Mouse (Mus musculus): ENCODE measurements around the gene Wfdc2. TPM values are rescaled to one million over a fixed set of nuclear protein-coding genes. Genes with fewer than 3 reads are reported as not detected.
"Not testable (repeated sequence)": the region's sequence is repeated elsewhere in the genome, so short reads cannot be mapped to it uniquely, and the experiment has no call there.

Wfdc2 gene
- polyA plus RNA-seq, 1 experiment = 2.8 TPM

DNA sequence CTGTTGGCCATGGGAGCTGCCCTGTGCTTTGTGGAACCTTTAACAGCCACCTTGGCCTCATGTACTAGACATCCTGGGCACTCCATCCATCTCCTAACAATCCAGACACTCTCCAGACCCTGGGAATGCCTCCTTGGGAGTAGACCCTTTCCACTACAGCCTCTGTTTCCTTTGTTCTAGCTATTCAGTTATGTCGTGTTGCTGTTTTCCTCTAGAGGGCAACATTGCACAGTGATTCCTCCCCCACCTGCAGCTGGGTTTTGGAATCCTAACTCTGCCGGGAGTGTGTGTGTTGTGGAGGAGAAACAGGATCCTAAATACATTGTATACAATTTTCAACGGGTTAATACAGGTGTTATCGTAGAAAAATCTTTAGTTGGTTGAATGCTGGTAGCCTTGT, 29.8 kb downstream of the Wfdc2 start:
- Histone ChIP-seq H3K4me3 (replicated peaks; ENCODE audit: control insufficient read depth, low read depth, low read length) (no peak overlapping the region), H3K4me1 (ENCODE audit: control insufficient read depth, insufficient read depth, low read length) (no peaks in the 10 kb centered on the region), H3K27ac (ENCODE audit: control insufficient read depth, insufficient read depth, low read depth, low read length, poor library complexity) (no peak overlapping the region)
- 9% methylated on average over 4 of the region's 4 CpGs for WGBS
- TF ChIP-seq POLR2A (IDR thresholded peaks at IDR 0.05; ENCODE audit: borderline replicate concordance, control insufficient read depth, low read depth, low read length) = no peak
- peak; percentile 37; the same call in 1 of the 2 replicates for TF ChIP-seq CTCF (IDR thresholded peaks at IDR 0.05; ENCODE audit: control insufficient read depth, insufficient read depth, low read length)

DNA sequence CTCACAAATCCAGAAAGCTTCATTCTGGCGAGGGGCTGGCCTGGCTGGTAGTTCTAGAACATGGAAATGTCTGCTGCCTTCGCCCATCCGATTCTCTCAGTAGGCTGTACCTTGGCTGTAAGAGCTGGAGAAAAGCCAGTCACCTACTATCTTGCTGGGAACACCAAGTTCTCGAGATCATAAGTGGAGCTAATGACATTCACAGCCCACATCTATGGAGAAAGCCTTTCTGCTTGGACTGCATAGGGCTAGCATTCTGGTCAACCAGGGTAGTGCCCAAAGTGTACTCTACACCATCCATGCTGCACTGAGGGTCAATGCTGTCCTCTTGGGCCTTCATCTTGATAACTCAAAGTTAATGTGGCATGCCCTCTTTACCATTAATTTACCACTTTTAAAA, 31.3 kb downstream of the Wfdc2 start, which contains the start of gene Eppin:
Gene Eppin (minus strand): TSS at position 101 of the 400 bp plus-strand sequence.
- TF ChIP-seq POLR2A (IDR thresholded peaks at IDR 0.05; ENCODE audit: borderline replicate concordance, control insufficient read depth, low read depth, low read length) = no peak
- TF ChIP-seq CTCF (IDR thresholded peaks at IDR 0.05; ENCODE audit: control insufficient read depth, insufficient read depth, low read length) = no peak
- 67% methylated on average over 4 of the region's 4 CpGs for WGBS
- H3K27ac ChIP-seq (ENCODE audit: control insufficient read depth, insufficient read depth, low read depth, low read length, poor library complexity) = no peak within 1 kb of the TSS
- H3K4me3 ChIP-seq (replicated peaks; ENCODE audit: control insufficient read depth, low read depth, low read length) = no peak within 1 kb of the TSS
- no peaks in the 10 kb centered on the region for H3K4me1 ChIP-seq (ENCODE audit: control insufficient read depth, insufficient read depth, low read length)

DNA sequence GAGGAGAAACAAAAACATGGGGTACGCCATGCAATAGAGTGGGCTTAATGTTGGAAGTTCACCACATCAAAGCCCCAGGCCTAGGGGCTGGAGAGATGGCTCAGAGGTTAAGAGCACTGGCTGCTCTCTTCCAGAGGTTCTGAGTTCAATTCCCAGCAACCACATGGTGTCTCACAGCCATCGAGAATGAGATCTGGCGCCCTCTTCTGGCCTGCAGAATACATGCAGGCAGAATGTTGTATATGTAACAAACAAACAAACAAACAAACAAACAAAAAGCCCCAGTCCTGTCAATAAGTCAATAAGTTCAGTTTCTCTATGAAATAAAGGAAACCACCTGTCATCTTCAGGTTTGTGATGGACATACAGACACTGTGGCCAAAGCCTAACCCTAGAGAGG, 38.0 kb downstream of the Wfdc2 start:
- WGBS = 57% methylated on average over 3 of the region's 3 CpGs
- H3K4me1 ChIP-seq (ENCODE audit: control insufficient read depth, insufficient read depth, low read length) = no peaks in the 10 kb centered on the region
- TF ChIP-seq CTCF (IDR thresholded peaks at IDR 0.05; ENCODE audit: control insufficient read depth, insufficient read depth, low read length) = peak; percentile 34
- TF ChIP-seq POLR2A (IDR thresholded peaks at IDR 0.05; ENCODE audit: borderline replicate concordance, control insufficient read depth, low read depth, low read length) = no peak
- no peak overlapping the region for H3K4me3 ChIP-seq (replicated peaks; ENCODE audit: control insufficient read depth, low read depth, low read length)
- no peak overlapping the region for H3K27ac ChIP-seq (ENCODE audit: control insufficient read depth, insufficient read depth, low read depth, low read length, poor library complexity)

DNA sequence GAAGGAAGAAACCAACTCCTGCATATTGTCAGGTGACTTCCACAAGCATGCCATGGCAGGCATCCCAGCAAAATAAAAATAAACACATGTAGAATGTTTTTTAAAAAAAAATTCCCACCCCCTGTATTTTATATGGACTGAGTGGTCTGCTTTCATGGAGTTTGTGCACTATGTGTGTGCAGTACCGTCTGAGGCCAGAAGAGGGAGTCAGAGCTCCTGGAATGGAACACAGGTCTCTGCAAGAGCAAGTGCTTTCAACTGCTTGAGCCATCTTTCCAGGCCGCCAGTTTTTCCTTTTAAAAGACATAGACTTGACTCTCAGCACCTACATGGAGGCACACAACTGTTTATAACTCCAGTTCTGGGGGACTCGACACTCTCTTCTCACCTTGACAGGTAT, 41.3 kb downstream of the Wfdc2 start:
- TF ChIP-seq POLR2A (IDR thresholded peaks at IDR 0.05; ENCODE audit: borderline replicate concordance, control insufficient read depth, low read depth, low read length) = no peak
- TF ChIP-seq CTCF (IDR thresholded peaks at IDR 0.05; ENCODE audit: control insufficient read depth, insufficient read depth, low read length) = no peak
- Histone ChIP-seq H3K27ac (ENCODE audit: control insufficient read depth, insufficient read depth, low read depth, low read length, poor library complexity) (no peak overlapping the region), H3K4me3 (replicated peaks; ENCODE audit: control insufficient read depth, low read depth, low read length) (no peak overlapping the region), H3K4me1 (ENCODE audit: control insufficient read depth, insufficient read depth, low read length) (no peaks in the 10 kb centered on the region)
- WGBS = 85% methylated on average over 3 of the region's 3 CpGs

DNA sequence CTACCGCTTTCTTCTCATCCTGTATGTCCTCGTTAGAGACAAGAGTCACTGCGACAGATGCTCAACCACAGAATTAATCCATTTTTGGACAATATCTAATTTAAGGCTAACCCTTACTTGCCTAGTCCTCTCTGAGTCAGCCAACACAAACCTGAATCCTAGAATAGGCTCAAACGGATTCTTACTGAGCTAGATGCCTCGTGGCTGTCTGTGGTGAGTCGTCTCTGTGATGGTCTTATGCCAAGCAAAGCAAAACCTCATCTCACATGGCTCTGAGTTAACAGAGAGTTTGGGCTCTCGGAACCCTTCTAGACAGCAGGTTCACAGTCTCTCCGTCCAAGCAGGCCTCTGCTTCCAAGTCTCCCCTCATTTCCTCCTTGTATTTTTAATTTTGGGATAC, 42.2 kb downstream of the Wfdc2 start:
- 76% methylated on average over 8 of the region's 8 CpGs for WGBS
- H3K4me1 ChIP-seq (ENCODE audit: control insufficient read depth, insufficient read depth, low read length) = no peaks in the 10 kb centered on the region
- TF ChIP-seq CTCF (IDR thresholded peaks at IDR 0.05; ENCODE audit: control insufficient read depth, insufficient read depth, low read length) (no peak), POLR2A (IDR thresholded peaks at IDR 0.05; ENCODE audit: borderline replicate concordance, control insufficient read depth, low read depth, low read length) (no peak)
- no peak overlapping the region for H3K4me3 ChIP-seq (replicated peaks; ENCODE audit: control insufficient read depth, low read depth, low read length)
- no peak overlapping the region for H3K27ac ChIP-seq (ENCODE audit: control insufficient read depth, insufficient read depth, low read depth, low read length, poor library complexity)

DNA sequence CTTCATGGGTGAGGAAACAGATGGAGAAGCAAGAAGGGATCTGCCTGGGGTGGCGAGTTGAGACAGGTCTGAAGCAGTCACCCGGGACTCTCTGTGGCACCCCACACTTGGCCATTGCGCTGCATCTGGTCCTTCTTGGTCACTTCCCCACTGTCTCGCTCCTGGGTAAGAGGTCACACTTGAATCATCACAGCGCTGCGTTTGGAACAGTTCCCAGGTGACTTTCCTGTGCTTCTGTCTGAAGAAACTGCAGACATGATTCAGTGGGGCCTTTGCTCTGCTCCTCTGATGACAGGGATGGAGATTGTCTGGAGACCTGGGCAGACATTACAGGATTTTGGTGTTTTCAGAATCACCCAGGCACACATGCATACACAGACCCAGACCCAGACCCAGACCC, 46.6 kb downstream of the Wfdc2 start:
- no peak overlapping the region for H3K27ac ChIP-seq (ENCODE audit: control insufficient read depth, insufficient read depth, low read depth, low read length, poor library complexity)
- 61% methylated on average over 6 of the region's 6 CpGs for WGBS

DNA sequence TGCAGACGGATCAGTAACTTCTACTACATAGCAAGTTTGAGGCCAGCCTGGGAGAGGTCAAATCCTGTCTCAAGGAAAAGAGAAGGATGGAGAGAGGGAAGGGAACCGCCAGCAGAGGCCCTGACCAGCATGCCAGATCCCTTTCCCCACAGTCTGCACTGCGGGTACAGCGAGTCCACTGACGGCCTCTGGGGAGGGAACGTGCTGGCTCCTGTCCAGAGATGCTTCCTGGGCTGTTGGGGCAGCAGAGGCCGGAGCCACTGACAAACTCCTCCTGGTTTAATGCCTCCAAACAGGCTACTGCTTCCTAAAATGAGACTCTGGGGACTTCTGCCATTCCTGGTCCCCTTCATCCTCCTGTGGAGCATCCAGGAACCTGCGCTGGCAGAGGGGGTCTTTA, 51.3 kb downstream of the Wfdc2 start, which contains the start of the genes Wfdc6b and Wfdc8:
Gene Wfdc6b (plus strand): TSS at position 52 of the 400 bp plus-strand sequence.
Gene Wfdc8 (minus strand): TSS at position 156 of the 400 bp plus-strand sequence.
- WGBS = 62% methylated on average over 8 of the region's 8 CpGs

More for the DNA sequence above, 46.6 kb downstream of the Wfdc2 start:
- H3K4me3 ChIP-seq (replicated peaks; ENCODE audit: control insufficient read depth, low read depth, low read length) = no peak overlapping the region
- TF ChIP-seq CTCF (IDR thresholded peaks at IDR 0.05; ENCODE audit: control insufficient read depth, insufficient read depth, low read length) (no peak), POLR2A (IDR thresholded peaks at IDR 0.05; ENCODE audit: borderline replicate concordance, control insufficient read depth, low read depth, low read length) (no peak)
- no peaks in the 10 kb centered on the region for H3K4me1 ChIP-seq (ENCODE audit: control insufficient read depth, insufficient read depth, low read length)

DNA sequence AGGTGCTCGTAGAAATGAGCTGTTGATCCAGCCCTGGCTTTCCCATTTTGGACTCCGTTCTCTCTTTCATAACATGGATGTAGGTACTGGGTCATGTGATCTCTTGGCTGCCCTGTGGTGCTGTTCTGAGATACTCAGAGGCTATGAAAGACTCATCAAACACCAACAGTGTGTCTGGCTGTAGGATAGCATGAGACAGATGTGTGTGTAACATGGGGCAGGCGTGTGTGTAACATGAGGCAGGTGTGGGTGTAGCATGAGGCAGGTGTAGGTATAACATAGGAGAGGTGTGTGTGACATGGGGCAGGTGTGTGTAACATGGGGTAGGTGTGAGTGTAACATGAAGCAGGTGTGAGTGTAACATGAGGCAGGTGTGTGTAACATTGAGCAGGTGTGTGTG, 53.2 kb downstream of the Wfdc2 start:
- 83% methylated on average over 3 of the region's 3 CpGs for WGBS
- no peak overlapping the region for H3K27ac ChIP-seq (ENCODE audit: control insufficient read depth, insufficient read depth, low read depth, low read length, poor library complexity)
- TF ChIP-seq CTCF (IDR thresholded peaks at IDR 0.05; ENCODE audit: control insufficient read depth, insufficient read depth, low read length) = no peak
- no peak for TF ChIP-seq POLR2A (IDR thresholded peaks at IDR 0.05; ENCODE audit: borderline replicate concordance, control insufficient read depth, low read depth, low read length)
- no peaks in the 10 kb centered on the region for H3K4me1 ChIP-seq (ENCODE audit: control insufficient read depth, insufficient read depth, low read length)
- no peak overlapping the region for H3K4me3 ChIP-seq (replicated peaks; ENCODE audit: control insufficient read depth, low read depth, low read length)

More for the DNA sequence above, 51.3 kb downstream of the Wfdc2 start, which contains the start of the genes Wfdc6b and Wfdc8:
- not testable (repeated sequence) for H3K4me1 ChIP-seq (ENCODE audit: control insufficient read depth, insufficient read depth, low read length); H3K4me3 ChIP-seq (replicated peaks; ENCODE audit: control insufficient read depth, low read depth, low read length); H3K27ac ChIP-seq (ENCODE audit: control insufficient read depth, insufficient read depth, low read depth, low read length, poor library complexity)

Other genes starting within 250 kb of the Wfdc2 start
- not detected in 2 replicates for gene Svs6, start 245.7 kb upstream of the Wfdc2 start, polyA plus RNA-seq (2011; ENCODE audit: insufficient read depth, insufficient read length, low replicate concordance, missing spikeins)
- not detected in 2 replicates for gene Svs5, start 229.7 kb upstream of the Wfdc2 start, polyA plus RNA-seq (2011; ENCODE audit: insufficient read depth, insufficient read length, low replicate concordance, missing spikeins)
- 48.8 and 108 TPM in 2 replicates for gene Slpi, start 173.3 kb upstream of the Wfdc2 start, polyA plus RNA-seq (2011; ENCODE audit: insufficient read depth, insufficient read length, low replicate concordance, missing spikeins)
- gene Rbpjl, start 159.3 kb upstream of the Wfdc2 start, polyA plus RNA-seq (2011; ENCODE audit: insufficient read depth, insufficient read length, low replicate concordance, missing spikeins) = not detected in 2 replicates
- gene Matn4, start 157.3 kb upstream of the Wfdc2 start, polyA plus RNA-seq (2011; ENCODE audit: insufficient read depth, insufficient read length, low replicate concordance, missing spikeins) = 0.86 and 1.2 TPM in 2 replicates
- 12.6 and 22.1 TPM in 2 replicates for gene Sdc4, start 118.5 kb upstream of the Wfdc2 start, polyA plus RNA-seq (2011; ENCODE audit: insufficient read depth, insufficient read length, low replicate concordance, missing spikeins)
- 10.1 and 26.7 TPM in 2 replicates for gene Sys1, start 105.4 kb upstream of the Wfdc2 start, polyA plus RNA-seq (2011; ENCODE audit: insufficient read depth, insufficient read length, low replicate concordance, missing spikeins)
- gene Gm20458, start 101.4 kb upstream of the Wfdc2 start, polyA plus RNA-seq (2011; ENCODE audit: insufficient read depth, insufficient read length, low replicate concordance, missing spikeins) = not detected in 2 replicates
- gene Trp53tg5, start 88.7 kb upstream of the Wfdc2 start, polyA plus RNA-seq (2011; ENCODE audit: insufficient read depth, insufficient read length, low replicate concordance, missing spikeins) = not detected in 2 replicates
- 7.5 and 8.1 TPM in 2 replicates for gene Dbndd2, start 76.3 kb upstream of the Wfdc2 start, polyA plus RNA-seq (2011; ENCODE audit: insufficient read depth, insufficient read length, low replicate concordance, missing spikeins)
- gene Pigt, start 64.9 kb upstream of the Wfdc2 start, polyA plus RNA-seq (2011; ENCODE audit: insufficient read depth, insufficient read length, low replicate concordance, missing spikeins) = 27.8 and 39.1 TPM in 2 replicates
- not detected in 2 replicates for gene Spint3, start 11.0 kb downstream of the Wfdc2 start, polyA plus RNA-seq (2011; ENCODE audit: insufficient read depth, insufficient read length, low replicate concordance, missing spikeins)
- not detected in 2 replicates for gene Wfdc6a, start 23.0 kb downstream of the Wfdc2 start, polyA plus RNA-seq (2011; ENCODE audit: insufficient read depth, insufficient read length, low replicate concordance, missing spikeins)
- not detected in 2 replicates for gene Eppin, start 31.2 kb downstream of the Wfdc2 start, polyA plus RNA-seq (2011; ENCODE audit: insufficient read depth, insufficient read length, low replicate concordance, missing spikeins)
- not detected in 2 replicates for gene Wfdc6b, start 51.1 kb downstream of the Wfdc2 start, polyA plus RNA-seq (2011; ENCODE audit: insufficient read depth, insufficient read length, low replicate concordance, missing spikeins)
- gene Wfdc8, start 51.2 kb downstream of the Wfdc2 start, polyA plus RNA-seq (2011; ENCODE audit: insufficient read depth, insufficient read length, low replicate concordance, missing spikeins) = not detected in 2 replicates
- not detected in 2 replicates for gene Wfdc16, start 76.4 kb downstream of the Wfdc2 start, polyA plus RNA-seq (2011; ENCODE audit: insufficient read depth, insufficient read length, low replicate concordance, missing spikeins)
- not detected in 2 replicates for gene Wfdc10, start 93.6 kb downstream of the Wfdc2 start, polyA plus RNA-seq (2011; ENCODE audit: insufficient read depth, insufficient read length, low replicate concordance, missing spikeins)
- not detected in 2 replicates for gene Wfdc9, start 94.2 kb downstream of the Wfdc2 start, polyA plus RNA-seq (2011; ENCODE audit: insufficient read depth, insufficient read length, low replicate concordance, missing spikeins)
- not detected in 2 replicates for gene Wfdc11, start 111.7 kb downstream of the Wfdc2 start, polyA plus RNA-seq (2011; ENCODE audit: insufficient read depth, insufficient read length, low replicate concordance, missing spikeins)
- not detected in 2 replicates for gene Wfdc13, start 122.7 kb downstream of the Wfdc2 start, polyA plus RNA-seq (2011; ENCODE audit: insufficient read depth, insufficient read length, low replicate concordance, missing spikeins)
- gene Spint4, start 136.1 kb downstream of the Wfdc2 start, polyA plus RNA-seq (2011; ENCODE audit: insufficient read depth, insufficient read length, low replicate concordance, missing spikeins) = not detected in 2 replicates
- gene Spint5, start 152.9 kb downstream of the Wfdc2 start, polyA plus RNA-seq (2011; ENCODE audit: insufficient read depth, insufficient read length, low replicate concordance, missing spikeins) = not detected in 2 replicates
- gene Wfdc3, start 183.5 kb downstream of the Wfdc2 start, polyA plus RNA-seq (2011; ENCODE audit: insufficient read depth, insufficient read length, low replicate concordance, missing spikeins) = 2.1 and 2.2 TPM in 2 replicates
- gene Dnttip1, start 183.6 kb downstream of the Wfdc2 start, polyA plus RNA-seq (2011; ENCODE audit: insufficient read depth, insufficient read length, low replicate concordance, missing spikeins) = 35.3 and 47.6 TPM in 2 replicates
- gene Ube2c, start 207.5 kb downstream of the Wfdc2 start, polyA plus RNA-seq (2011; ENCODE audit: insufficient read depth, insufficient read length, low replicate concordance, missing spikeins) = 261 and 459 TPM in 2 replicates
- 9.6 and 12.2 TPM in 2 replicates for gene Tnnc2, start 217.6 kb downstream of the Wfdc2 start, polyA plus RNA-seq (2011; ENCODE audit: insufficient read depth, insufficient read length, low replicate concordance, missing spikeins)
- 2.3 and 5.8 TPM in 2 replicates for gene Snx21, start 223.4 kb downstream of the Wfdc2 start, polyA plus RNA-seq (2011; ENCODE audit: insufficient read depth, insufficient read length, low replicate concordance, missing spikeins)
- gene Acot8, start 242.5 kb downstream of the Wfdc2 start, polyA plus RNA-seq (2011; ENCODE audit: insufficient read depth, insufficient read length, low replicate concordance, missing spikeins) = 16.5 and 36.5 TPM in 2 replicates
- 3.4 and 4.4 TPM in 2 replicates for gene Zswim3, start 242.7 kb downstream of the Wfdc2 start, polyA plus RNA-seq (2011; ENCODE audit: insufficient read depth, insufficient read length, low replicate concordance, missing spikeins)